Mouse (Mus musculus) liver, embryonic 14.5 days (tissue): ENCODE measurements at regions not wholly inside any gene's neighbourhood (a gene's known extent, or its start where the extent isn't known, plus 50 kb on each side); places are given as distances from the start of the nearest gene placed in this dataset.

Experiments
- CTCF ChIP-seq: IDR thresholded peaks from 2 replicates; pipeline ENCODE4 v1.5.1; 2016; ENCODE audit warnings: antibody characterized with exemption, low read depth, control low read depth
- EP300 ChIP-seq: IDR thresholded peaks from 2 replicates; pipeline ENCODE4 v1.6.1; 2016; ENCODE audit warnings: antibody characterized with exemption, low read depth

DNA sequence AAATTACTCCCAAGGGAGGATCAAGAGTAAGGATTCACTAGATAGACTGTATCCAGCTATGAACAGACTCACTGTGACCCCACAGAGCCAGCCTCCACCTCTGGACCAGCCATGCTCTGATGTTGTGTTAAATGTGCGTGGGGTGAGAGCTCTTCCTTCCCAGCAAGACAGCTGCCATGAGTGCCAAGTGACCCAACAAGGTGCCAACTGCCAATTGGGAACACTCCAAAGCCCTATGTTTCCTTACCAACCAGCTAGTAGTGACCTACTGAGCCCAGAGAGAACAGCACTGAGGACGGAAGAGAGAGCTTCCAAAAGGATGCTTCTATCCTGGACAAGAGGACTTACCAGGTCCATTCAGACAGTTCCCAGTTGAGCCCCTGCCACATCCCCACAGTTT, 241.3 kb upstream of the Pabpc6 start:
- TF ChIP-seq CTCF (no peak), EP300 (no peak)
